Mouse (Mus musculus) CH12.LX (cell line): Measurements from ENCODE around the gene Efhd2. TPM values are rescaled to one million over a fixed set of nuclear protein-coding genes. Genes with fewer than 3 reads are reported as not detected.

Experiments used
- DNase-seq: peaks from one replicate; pipeline ENCODE4 v3.0.0-alpha.2; 2013; ENCODE audit errors: extremely low read depth
- H3K27ac ChIP-seq: 2 replicates; pipeline ENCODE4 v1.5.1; 2012; ENCODE audit warnings: low read depth, mild to moderate bottlenecking, control low read depth, moderate library complexity; ENCODE audit not compliant: insufficient read depth
- H3K27me3 ChIP-seq: replicated peaks from 2 replicates; pipeline ENCODE3; 2012; ENCODE audit warnings: inconsistent platforms
- H3K36me3 ChIP-seq, 2 experiments: replicated peaks in 1 of 2; 2 replicates each; pipeline versions ENCODE3 to v1.6.1; 2012; ENCODE audit warnings: inconsistent platforms in 1 of 2, low read length in 1 of 2, mild to moderate bottlenecking in 1 of 2, mixed read lengths in 1 of 2, moderate library complexity in 1 of 2; ENCODE audit not compliant: control insufficient read depth in 1 of 2, insufficient read depth in 1 of 2
- H3K4me1 ChIP-seq, 2 experiments: 2 replicates each; pipeline ENCODE4 v1.6.1; 2012; ENCODE audit warnings: inconsistent platforms in 1 of 2, moderate library complexity in 1 of 2; ENCODE audit not compliant: insufficient read depth in 2 of 2, control insufficient read depth in 1 of 2
- H3K4me2 ChIP-seq: 2 replicates; pipeline ENCODE4 v1.6.1; 2012; ENCODE audit warnings: low read depth, mild to moderate bottlenecking, control low read depth; ENCODE audit not compliant: poor library complexity, insufficient read depth, severe bottlenecking
- H3K4me3 ChIP-seq, 3 experiments: fragments of 150-350 bp in 1 of 3; sonication (generic) in 1 of 3; replicated peaks in 1 of 3; 2 replicates each; pipeline versions ENCODE3 to v1.5.1; 2011 to 2012; ENCODE audit warnings: low read depth in 2 of 3, low read length in 2 of 3, mild to moderate bottlenecking in 2 of 3, moderate library complexity in 2 of 3, control low read depth in 1 of 3, improper control_type of control experiment in 1 of 3, inconsistent platforms in 1 of 3, mixed read lengths in 1 of 3; ENCODE audit not compliant: poor library complexity in 1 of 3
- H3K79me2 ChIP-seq: replicated peaks from 2 replicates; pipeline ENCODE4 v1.6.1; 2012; ENCODE audit warnings: mild to moderate bottlenecking, moderate library complexity; ENCODE audit not compliant: control insufficient read depth, poor library complexity, insufficient read depth, severe bottlenecking; ENCODE audit errors: extremely low read depth
- H3K9ac ChIP-seq: 2 replicates; pipeline ENCODE4 v1.6.1; 2012; ENCODE audit warnings: low read depth, mild to moderate bottlenecking, control low read depth, moderate library complexity; ENCODE audit not compliant: insufficient read depth
- H3K9me3 ChIP-seq: replicated peaks from 2 replicates; pipeline ENCODE3; 2012; ENCODE audit warnings: low read length, inconsistent platforms, mixed read lengths
- BHLHE40 ChIP-seq: IDR thresholded peaks from 2 replicates; pipeline ENCODE4 v1.6.1; 2011; ENCODE audit warnings: mild to moderate bottlenecking, low read depth, low read length, improper control_type of control experiment
- CHD1 ChIP-seq: IDR thresholded peaks from 2 replicates; pipeline ENCODE4 v1.6.1; 2012; ENCODE audit warnings: low read depth, low read length, improper control_type of control experiment, inconsistent platforms
- CTCF ChIP-seq, 2 experiments: IDR thresholded peaks in 1 of 2; conservative IDR thresholded peaks in 1 of 2; 2 replicates each; pipeline ENCODE4 v1.5.1; 2011 to 2012; ENCODE audit warnings: low read depth in 2 of 2, low read length in 2 of 2, improper control_type of control experiment in 1 of 2, inconsistent platforms in 1 of 2, mild to moderate bottlenecking in 1 of 2, moderate library complexity in 1 of 2
- ELF1 ChIP-seq: IDR thresholded peaks from 2 replicates; pipeline ENCODE4 v1.6.1; 2014; ENCODE audit warnings: low read depth, mild to moderate bottlenecking, inconsistent platforms, low read length, improper control_type of control experiment
- ETS1 ChIP-seq: conservative IDR thresholded peaks from 2 replicates; pipeline ENCODE4 v1.6.1; 2012; ENCODE audit warnings: low read depth, mild to moderate bottlenecking, inconsistent platforms, low read length, improper control_type of control experiment, moderate library complexity
- IRF4 ChIP-seq: IDR thresholded peaks from 2 replicates; pipeline ENCODE4 v1.6.1; 2014; ENCODE audit warnings: low read depth, mild to moderate bottlenecking, inconsistent platforms, low read length, improper control_type of control experiment
- KAT2A ChIP-seq: IDR thresholded peaks from 2 replicates; pipeline ENCODE4 v1.6.1; 2012; ENCODE audit warnings: low read length, improper control_type of control experiment, inconsistent platforms; ENCODE audit not compliant: insufficient replicate concordance
- MAX ChIP-seq: IDR thresholded peaks from 2 replicates; pipeline ENCODE4 v1.6.1; 2011; ENCODE audit warnings: low read length, improper control_type of control experiment
- MEF2A ChIP-seq: IDR thresholded peaks from 2 replicates; pipeline ENCODE4 v1.6.1; 2014; ENCODE audit warnings: low read depth, mild to moderate bottlenecking, inconsistent platforms, low read length, improper control_type of control experiment, borderline replicate concordance
- MYC ChIP-seq: IDR thresholded peaks from 2 replicates; pipeline ENCODE4 v1.6.1; 2011; ENCODE audit warnings: low read depth, mild to moderate bottlenecking, improper control_type of control experiment, low read length
- POLR2A ChIP-seq: IDR thresholded peaks from 2 replicates; pipeline ENCODE4 v1.6.1; 2011; ENCODE audit warnings: low read depth, mild to moderate bottlenecking, improper control_type of control experiment, low read length
- POLR2AphosphoS2 ChIP-seq: IDR thresholded peaks from 2 replicates; pipeline ENCODE4 v1.6.1; 2011; ENCODE audit warnings: low read depth, low read length, improper control_type of control experiment
- RAD21 ChIP-seq: IDR thresholded peaks from 2 replicates; pipeline ENCODE4 v1.6.1; 2011; ENCODE audit warnings: low read depth, mild to moderate bottlenecking, low read length, improper control_type of control experiment, moderate library complexity
- SMC3 ChIP-seq: IDR thresholded peaks from 2 replicates; pipeline ENCODE4 v1.6.1; 2011; ENCODE audit warnings: low read depth, low read length, improper control_type of control experiment
- TBP ChIP-seq: conservative IDR thresholded peaks from 2 replicates; pipeline ENCODE4 v1.6.1; 2011; ENCODE audit warnings: low read depth, low read length, improper control_type of control experiment
- TCF12 ChIP-seq: IDR thresholded peaks from 2 replicates; pipeline ENCODE4 v1.6.1; 2014; ENCODE audit warnings: low read depth, mild to moderate bottlenecking, inconsistent platforms, low read length, improper control_type of control experiment
- UBTF ChIP-seq: IDR thresholded peaks from 2 replicates; pipeline ENCODE4 v1.6.1; 2012; ENCODE audit warnings: low read depth, mild to moderate bottlenecking, inconsistent platforms, low read length, improper control_type of control experiment, moderate library complexity
- USF2 ChIP-seq: conservative IDR thresholded peaks from 2 replicates; pipeline ENCODE4 v1.6.1; 2011; ENCODE audit warnings: low read depth, low read length, improper control_type of control experiment
- ZC3H11A ChIP-seq: IDR thresholded peaks from 2 replicates; pipeline ENCODE4 v1.6.1; 2012; ENCODE audit warnings: low read depth, mild to moderate bottlenecking, inconsistent platforms, low read length, improper control_type of control experiment
- ZKSCAN1 ChIP-seq: IDR thresholded peaks from 2 replicates; pipeline ENCODE4 v1.6.1; 2012; ENCODE audit warnings: low read depth, inconsistent platforms, low read length, improper control_type of control experiment, borderline replicate concordance
- ZMIZ1 ChIP-seq: IDR thresholded peaks from 2 replicates; pipeline ENCODE4 v1.6.1; 2012; ENCODE audit warnings: low read depth, mild to moderate bottlenecking, inconsistent platforms, low read length, improper control_type of control experiment
- dilution Hi-C: fragments of 300-500 bp; cut with MboI; formaldehyde crosslinking; loops from 2 replicates; pipeline ENCODE4 v1.14.3; 2020; ENCODE audit warnings: low sequenced_read_pairs; ENCODE audit not compliant: extremely low pct_unique_long_range_greater_than_20kb, extremely low pct_ligation_motif_present
- in situ Hi-C: fragments of 300-500 bp; cut with MboI; formaldehyde crosslinking; loops from 3 replicates; pipeline ENCODE4 v1.14.3; 2019; ENCODE audit warnings: low sequenced_read_pairs, low pct_ligation_motif_present, low pct_unique_long_range_greater_than_20kb, mixed read lengths
- polyA plus RNA-seq: library from polyadenylated mRNA; unstranded; fragments of >175 nt; gene quantifications from 2 replicates; pipeline ENCODE4 v1.2.1, GENCODE M21; 2012; ENCODE audit warnings: low read depth; ENCODE audit not compliant: insufficient read length
- total RNA-seq, 2 experiments: library from RNA; depleted of rRNA; stranded (reverse); fragments of 300-350 nt in 1 of 2; fragments of >200 nt in 1 of 2; gene quantifications; 2 replicates each; pipeline ENCODE4 v1.2.3; 2012 to 2014

Gene Efhd2
- total and polyA plus RNA-seq, 3 experiments, result 43.8 to 143 (median 44.1) TPM

- DNase-seq, result peak; percentile 32
Measured at GRCm38 (mm10) chr4:141822979-141823378, 51.7 kb downstream of the Efhd2 start.

GRCm38 (mm10) chr4:141822089-141822488, 52.6 kb downstream of the Efhd2 start:
- TF ChIP-seq BHLHE40 (no peak), ZC3H11A (no peak), CTCF (conservative IDR thresholded peaks at IDR 0.05 in 1 of 2, IDR thresholded peaks at IDR 0.05 in 1 of 2; ENCODE audit: low read depth in 2 of 2, low read length in 2 of 2) (peak in 1 of 2 experiments; percentile 55; a peak in 2 of 4 replicates), CHD1 (no peak), MEF2A (no peak), SMC3 (peak; percentile 21; the same call in 1 of the 2 replicates), RAD21 (no peak; the same call in 1 of the 2 replicates), ZKSCAN1 (no peak), MAX (no peak), ELF1 (no peak), USF2 (no peak), UBTF (no peak), TBP (no peak), MYC (no peak), TCF12 (no peak), KAT2A (no peak)

More at GRCm38 (mm10) chr4:141822979-141823378, 51.7 kb downstream of the Efhd2 start:
- no peak overlapping the region for H3K4me2 ChIP-seq
- H3K27me3 ChIP-seq, result no peaks in the 10 kb centered on the region
- no peak overlapping the region for H3K9ac ChIP-seq
- no peak overlapping the region for H3K27ac ChIP-seq
- H3K36me3 ChIP-seq, result peaks cover 0 to 3% of the 10 kb centered on the region in 2 experiments
- H3K4me3 ChIP-seq, result no peak overlapping the region
- no peaks in the 10 kb centered on the region for H3K79me2 ChIP-seq
- in situ Hi-C loops, result no loop called here
- dilution Hi-C loops, result no loop called here
- no peaks in the 10 kb centered on the region for H3K9me3 ChIP-seq
- TF ChIP-seq ETS1 (no peak), POLR2A (no peak), POLR2AphosphoS2 (no peak), ZMIZ1 (no peak), CHD1 (no peak), UBTF (no peak), TCF12 (no peak), IRF4 (no peak), BHLHE40 (no peak)
- H3K4me1 ChIP-seq, result peaks cover 0 to 5% of the 10 kb centered on the region in 2 experiments; a peak in 2 of 4 replicates

More at GRCm38 (mm10) chr4:141822089-141822488, 52.6 kb downstream of the Efhd2 start:
- Histone ChIP-seq H3K27me3 (no peaks in the 10 kb centered on the region), H3K4me1 (peaks cover 0 to 3% of the 10 kb centered on the region in 2 experiments; a peak in 1 of 4 replicates), H3K79me2 (no peaks in the 10 kb centered on the region), H3K9ac (no peak overlapping the region), H3K4me3 (no peak overlapping the region), H3K36me3 (peaks cover 0 to 5% of the 10 kb centered on the region in 2 experiments), H3K27ac (no peak overlapping the region), H3K4me2 (no peak overlapping the region), H3K9me3 (no peaks in the 10 kb centered on the region)
- dilution Hi-C loops (no loop called here), in situ Hi-C loops (no loop called here)
- DNase-seq, result no peak
